Mouse (Mus musculus): ENCODE results near the gene Ppfibp1. TPM values are rescaled to one million over a fixed set of nuclear protein-coding genes. Genes with fewer than 3 reads are reported as not detected.

The Ppfibp1 gene
- total RNA-seq, 2 experiments from 2014 or later = 65.4 to 86.1 TPM

DNA sequence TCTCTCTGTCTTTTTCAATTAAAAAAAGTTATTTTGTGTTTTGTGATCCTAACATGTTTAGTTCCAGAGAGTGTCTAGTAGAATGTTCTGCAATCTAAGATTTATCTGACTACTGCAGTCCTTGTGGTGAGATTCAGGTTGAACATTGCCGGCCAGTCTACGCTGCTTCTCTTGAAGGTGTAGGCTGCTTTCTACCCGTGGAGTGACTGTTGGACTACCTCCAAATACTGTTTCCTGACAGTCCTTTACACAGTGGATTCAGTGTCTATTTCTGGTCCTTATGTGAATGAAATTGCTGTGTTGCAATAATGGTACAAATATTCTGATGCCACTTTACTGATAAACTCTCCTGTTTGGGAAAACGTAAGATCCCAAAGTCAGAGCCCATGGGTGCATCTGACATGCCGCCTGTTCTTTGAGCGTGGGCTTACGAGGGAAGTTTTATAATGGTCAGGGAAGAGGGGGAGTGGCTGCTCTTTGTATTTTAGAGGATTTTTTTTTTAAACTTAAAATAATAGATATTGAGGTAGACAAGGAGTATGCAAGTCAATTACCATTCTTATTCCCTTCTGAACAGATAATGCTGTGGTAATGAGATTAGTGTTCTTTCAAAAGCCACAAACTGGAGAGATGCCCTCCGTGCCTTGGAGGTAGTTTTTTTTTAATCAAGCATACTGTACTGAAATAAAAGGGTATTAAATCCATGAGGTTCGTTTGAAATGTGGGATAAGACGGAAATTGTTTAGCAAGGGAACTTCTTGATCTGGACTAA is 61.6 kb downstream of the Ppfibp1 start:
- no peak for DNase-seq (ENCODE audit: low spot score in 2 of 2)
- intact Hi-C loops (cut with DNase I) = no loop called here

DNA sequence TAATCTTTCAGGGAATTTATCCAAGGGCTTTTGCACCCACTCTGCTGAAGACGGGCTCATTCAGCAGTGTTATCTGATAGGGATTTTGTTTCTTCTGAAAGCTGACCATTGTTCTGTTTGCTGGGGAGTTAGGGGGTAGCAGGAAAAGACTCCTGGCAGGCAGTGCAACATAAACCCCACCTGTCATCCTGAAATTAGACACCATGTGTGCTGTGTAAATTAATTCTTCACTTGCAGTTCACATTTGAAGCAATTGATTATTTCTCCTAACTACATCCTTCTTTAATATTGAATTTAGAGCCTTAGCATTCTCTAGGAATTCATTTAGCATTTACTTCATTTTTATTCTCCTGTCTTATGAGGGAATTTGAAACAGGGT is 62.2 kb downstream of the Ppfibp1 start:
- DNase-seq (ENCODE audit: low spot score in 2 of 2) = no peak
- intact Hi-C loops (cut with DNase I) = no loop called here

DNA sequence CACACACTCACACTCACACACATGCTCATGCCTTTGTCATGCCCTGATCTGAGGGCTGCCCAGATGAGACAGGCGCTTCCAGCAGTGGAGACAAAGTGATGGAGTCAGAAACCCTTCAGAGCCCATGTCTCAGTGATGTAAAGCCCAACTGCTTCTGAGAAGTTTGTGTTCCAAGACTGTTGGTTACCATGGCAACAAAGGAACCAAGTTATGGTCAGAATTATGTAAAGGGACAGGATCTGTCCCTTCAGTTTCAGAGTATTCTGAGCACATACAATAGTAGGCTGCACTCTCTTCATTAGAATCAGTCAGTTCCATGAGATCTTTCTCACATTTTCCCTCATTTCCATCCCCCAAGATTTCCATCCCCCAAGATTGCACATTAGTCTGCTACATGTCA is 66.0 kb downstream of the Ppfibp1 start, which contains the start of gene 1700034J05Rik:
TSS of gene 1700034J05Rik (minus strand) at position 165 of the 400 bp plus-strand sequence.
- intact Hi-C loops (cut with DNase I) = no loop called here
- DNase-seq (ENCODE audit: low spot score in 2 of 2) = peak; percentile 24 to 72

DNA sequence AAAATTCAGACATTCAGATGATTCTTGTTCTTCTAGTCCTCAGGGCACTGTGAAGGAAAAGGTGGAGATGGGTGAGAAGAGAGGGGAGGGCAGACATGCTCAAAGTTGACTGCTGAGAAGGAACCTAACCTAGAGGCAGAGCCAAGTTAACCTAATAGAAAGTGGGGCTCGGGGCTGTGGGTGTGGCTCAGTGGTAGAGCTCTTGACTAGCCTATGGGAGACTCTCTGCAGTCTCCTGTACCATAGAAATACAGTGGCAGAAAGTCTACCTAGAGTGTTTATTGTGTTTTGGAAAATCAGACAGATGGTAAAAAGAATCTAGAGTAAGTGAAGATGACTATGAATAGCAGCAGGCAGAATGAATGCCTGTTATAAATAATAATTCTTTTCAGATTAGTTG is 67.2 kb downstream of the Ppfibp1 start:
- intact Hi-C loops (cut with DNase I) = no loop called here
- no peak for DNase-seq (ENCODE audit: low spot score in 2 of 2)

DNA sequence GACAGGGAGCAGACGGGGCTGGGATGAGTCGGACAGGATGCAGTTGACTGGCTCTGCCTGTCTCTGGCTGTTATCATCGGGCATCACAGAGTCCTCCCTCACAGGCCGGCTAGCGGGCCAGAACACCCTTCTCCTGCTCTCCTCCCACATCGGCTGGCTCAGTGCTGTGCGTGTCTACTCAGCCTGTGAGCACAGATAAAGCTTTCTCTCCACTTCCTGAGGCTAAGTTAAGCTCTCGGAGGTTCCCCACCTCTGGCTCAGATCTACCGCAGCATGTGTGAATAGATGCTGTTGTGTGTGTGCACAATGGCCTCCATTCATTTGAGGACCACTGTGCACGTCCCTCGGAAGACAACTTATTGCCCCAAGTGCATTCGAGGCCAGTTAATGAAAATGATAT is 67.6 kb downstream of the Ppfibp1 start:
- intact Hi-C loops (cut with DNase I) = no loop called here

DNA sequence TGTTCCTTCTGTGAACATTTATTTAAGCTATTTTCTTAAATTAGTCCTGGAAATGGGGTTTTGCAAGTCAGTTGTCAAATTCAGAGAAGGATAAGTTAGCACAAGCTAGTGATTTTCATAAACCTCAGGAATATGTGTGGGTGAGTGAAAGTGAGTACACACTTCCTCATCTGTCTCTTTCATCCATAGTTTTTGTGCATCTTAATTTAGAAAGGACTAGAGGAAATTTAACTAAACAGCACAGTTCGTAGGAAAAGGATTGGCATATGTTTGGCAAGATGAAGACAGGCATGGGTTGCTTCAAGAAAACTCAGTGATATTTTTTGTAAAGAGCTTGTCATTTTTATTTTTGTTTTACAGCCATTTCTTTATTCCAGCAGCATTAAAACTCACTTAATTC is 68.7 kb downstream of the Ppfibp1 start:
- intact Hi-C loops (cut with DNase I) = no loop called here
- no peak for DNase-seq (ENCODE audit: low spot score in 2 of 2)

More for the DNA sequence above, 67.6 kb downstream of the Ppfibp1 start:
- DNase-seq (ENCODE audit: low spot score in 2 of 2) = peak; percentile 45 to 48

DNA sequence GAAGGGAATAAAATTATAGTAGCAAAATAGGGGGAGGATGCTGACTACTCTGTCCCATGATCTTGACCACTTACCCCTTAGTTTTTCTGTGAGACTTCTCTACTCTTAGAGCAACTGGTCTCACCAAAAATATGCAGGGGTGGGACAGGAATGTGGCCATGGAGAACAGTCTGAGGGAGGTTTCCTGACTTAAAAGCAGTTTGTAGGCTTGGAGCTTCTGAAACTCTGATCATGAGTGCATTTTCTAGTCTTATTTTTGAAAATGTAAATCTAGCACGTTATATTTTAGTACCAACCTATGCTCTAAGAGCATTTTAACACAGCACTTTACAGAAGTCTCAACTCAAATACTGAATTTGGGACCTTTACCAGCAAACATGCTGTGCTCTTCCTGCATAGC is 70.4 kb downstream of the Ppfibp1 start:
- DNase-seq (ENCODE audit: low spot score in 2 of 2) = no peak
- intact Hi-C loops (cut with DNase I) = no loop called here

DNA sequence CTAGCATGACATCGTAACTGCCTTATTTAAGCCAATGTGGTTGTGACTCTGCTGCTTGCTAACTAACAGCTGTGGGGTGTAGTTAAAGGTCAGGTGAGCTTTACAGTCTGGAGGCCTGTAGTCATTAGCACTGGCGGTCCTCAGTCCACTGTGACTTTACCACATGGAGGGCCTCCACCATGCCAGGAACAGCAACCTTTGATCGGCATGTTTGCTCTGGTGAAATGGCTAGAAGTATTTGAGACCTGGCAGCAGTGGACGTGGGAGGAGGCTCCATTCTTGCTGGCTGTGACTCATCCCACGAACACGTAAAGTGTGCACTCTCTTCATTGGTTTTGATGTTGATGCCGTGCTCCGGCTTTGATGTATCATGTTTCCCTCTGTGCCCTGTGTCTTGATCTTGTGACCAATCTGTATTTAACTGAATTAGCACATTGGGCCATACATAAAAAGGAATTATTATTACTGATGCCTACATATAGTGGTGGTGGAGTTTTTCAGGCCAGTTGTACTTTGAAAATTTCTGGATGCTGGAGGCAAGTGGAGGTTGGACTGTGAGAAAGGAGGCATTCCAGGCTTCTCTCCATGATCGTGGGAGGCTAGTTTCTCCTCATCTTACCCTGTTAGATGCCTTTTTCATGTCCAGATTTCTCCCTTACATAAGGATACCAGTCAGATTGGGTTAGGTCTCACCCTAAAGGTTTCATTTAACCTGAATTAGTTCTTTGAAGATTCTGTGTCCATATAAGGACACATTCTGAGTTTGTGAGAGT is 71.8 kb downstream of the Ppfibp1 start:
- intact Hi-C loops (cut with DNase I) = no loop called here
- no peak for DNase-seq (ENCODE audit: low spot score in 2 of 2)

DNA sequence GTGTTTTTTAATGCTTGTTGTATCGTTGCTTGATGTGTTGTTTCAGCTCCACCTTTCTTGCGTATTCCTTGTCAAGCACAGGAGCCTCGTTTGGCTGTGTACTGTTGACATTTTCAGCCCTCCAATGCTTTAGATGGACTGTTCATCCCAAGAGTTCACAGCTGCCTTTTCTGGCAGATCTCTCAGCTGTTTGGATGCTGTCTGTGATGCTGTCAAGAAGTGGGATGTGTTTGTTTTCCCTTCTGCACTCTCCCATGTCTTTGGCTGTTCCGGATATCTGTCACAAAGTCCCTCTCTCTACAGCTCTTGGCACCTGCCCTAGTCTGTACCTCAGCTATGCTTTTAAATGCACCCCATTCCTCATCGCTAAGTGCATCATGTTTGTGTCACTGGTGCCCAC is 72.7 kb downstream of the Ppfibp1 start:
- intact Hi-C loops (cut with DNase I) = no loop called here
- DNase-seq (ENCODE audit: low spot score in 2 of 2) = no peak

DNA sequence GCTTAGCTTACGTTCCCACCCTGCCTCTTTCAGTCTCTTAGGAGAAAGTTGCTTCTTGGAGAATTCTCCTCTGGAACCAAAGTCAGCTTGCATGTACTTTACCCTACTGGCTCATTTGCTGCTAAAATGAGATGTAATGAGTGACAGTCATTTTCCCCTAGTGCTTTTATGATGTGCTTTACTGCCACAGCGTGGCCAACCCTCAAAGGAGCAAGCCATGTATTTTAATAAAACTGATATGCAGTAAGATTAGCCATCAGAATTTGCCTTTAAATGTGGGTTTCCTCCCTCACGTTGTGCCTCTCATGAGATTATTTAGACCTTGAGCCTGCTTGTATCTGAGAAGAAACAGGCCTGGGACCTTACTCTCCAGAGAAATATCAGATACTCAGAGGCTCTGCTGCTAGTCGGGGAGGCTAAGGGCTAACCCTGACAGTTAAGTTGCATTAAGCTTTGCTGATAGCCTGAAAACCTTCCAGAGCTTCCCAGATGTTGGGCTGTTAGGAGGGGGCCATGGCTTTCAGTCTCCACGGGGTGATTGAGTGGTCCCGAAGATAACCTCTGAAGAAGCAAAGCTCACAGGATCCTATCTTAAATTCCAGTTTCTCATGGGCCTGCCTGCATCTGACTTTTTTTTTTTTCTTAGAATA is 73.7 kb downstream of the Ppfibp1 start:
- intact Hi-C loops (cut with DNase I) = loop anchor here (2.0 kb wide), 1 partner anchor 129 kb away; no protein-coding TSS in a partner anchor
- no peak for DNase-seq (ENCODE audit: low spot score in 2 of 2)

DNA sequence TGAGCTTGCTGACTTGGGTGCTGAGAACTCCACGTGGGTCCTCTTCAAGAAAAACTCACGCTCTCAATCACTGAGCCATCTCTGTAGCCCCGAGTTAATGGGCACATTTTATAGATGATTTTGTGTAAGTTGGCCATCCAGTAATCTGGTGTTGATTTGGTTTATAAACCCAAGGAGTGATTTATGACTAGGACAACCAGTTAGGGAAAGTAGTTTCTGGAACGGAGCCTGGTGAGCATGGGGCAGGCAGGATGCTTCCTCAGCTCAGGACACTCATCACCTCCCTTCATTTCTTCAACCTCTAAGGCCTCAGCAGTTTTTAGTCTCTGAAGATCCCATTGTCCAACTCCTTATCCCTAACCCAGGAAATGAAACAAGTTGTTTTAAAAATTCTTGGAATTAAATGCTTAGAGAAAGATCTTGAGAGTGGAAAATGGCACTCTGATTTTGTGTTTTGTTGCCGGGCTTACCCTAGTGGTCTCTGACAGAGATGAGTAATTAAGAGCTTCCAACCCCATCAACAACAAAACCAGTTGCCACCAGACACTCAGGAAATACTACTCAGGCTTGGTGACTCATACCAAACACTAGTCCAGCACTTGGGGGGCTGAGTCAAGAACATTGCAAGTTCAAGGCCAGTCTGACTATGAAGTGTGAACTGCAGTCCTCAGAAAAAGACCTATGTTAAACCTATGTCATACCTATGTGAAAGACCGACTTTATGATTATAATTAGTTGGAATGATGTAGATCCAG is 75.3 kb downstream of the Ppfibp1 start:
- intact Hi-C loops (cut with DNase I) = loop anchor here (2.0 kb wide), 1 partner anchor 131 kb away; no protein-coding TSS in a partner anchor
- DNase-seq (ENCODE audit: low spot score in 2 of 2) = no peak

DNA sequence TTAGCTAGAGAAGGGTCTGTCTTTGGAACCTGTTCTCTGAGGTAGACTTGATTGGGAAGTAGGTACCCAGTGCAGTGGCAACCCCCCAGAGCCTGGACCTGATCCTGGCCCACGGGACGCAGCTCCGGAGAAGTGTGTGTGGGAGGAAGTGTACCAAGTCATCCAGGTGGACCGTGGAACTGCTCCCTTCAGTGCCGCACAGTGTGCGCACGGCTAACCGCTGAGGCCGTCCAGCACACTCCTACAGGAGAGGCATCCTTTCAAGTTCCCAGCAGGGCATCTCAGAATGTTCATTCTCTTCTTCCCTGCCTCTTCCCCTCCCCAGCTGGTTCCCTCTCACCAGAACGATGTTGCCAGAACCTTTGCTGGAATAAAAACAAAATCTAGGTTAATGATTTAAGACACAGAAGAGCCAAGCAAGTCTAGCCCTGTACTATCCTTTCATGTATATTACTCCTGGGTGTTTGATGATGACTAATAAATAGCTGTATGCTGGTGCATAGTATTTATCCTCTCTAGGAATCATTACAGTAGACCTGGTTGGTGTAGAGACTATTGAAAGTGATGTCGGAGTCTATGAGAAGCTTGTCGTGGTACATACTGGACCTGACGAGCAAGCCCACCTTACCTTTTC is 77.0 kb downstream of the Ppfibp1 start:
- DNase-seq (ENCODE audit: low spot score in 2 of 2) = no peak
- intact Hi-C loops (cut with DNase I) = no loop called here

DNA sequence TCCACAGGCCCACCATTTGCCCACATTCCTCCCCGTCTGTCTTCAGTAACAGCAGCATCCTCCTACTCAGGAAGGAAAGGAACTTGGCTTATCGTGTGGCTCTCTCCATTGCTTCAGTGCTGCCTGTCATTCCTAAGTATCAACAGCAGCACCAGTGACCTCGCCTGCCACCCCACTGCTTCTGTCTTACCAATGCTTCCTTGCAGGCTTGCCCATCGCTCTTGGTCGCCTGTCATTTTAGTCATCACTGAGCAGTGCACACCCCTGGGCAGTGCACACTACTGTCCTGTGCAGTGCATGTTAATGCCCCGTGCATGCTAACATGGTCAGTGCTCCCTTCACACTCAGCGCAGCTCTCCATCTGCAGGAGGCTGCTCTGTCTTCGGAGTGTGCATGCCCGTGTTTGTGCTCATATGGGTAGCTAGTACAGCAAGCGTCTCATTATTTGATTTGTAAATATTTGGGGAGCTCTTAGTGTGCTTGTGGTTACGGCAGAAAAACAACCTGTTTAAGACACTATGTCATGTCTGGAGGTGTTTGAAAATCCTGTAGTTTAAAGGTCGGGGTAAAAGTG is 78.2 kb downstream of the Ppfibp1 start:
- intact Hi-C loops (cut with DNase I) = no loop called here
- DNase-seq (ENCODE audit: low spot score in 2 of 2) = no peak

DNA sequence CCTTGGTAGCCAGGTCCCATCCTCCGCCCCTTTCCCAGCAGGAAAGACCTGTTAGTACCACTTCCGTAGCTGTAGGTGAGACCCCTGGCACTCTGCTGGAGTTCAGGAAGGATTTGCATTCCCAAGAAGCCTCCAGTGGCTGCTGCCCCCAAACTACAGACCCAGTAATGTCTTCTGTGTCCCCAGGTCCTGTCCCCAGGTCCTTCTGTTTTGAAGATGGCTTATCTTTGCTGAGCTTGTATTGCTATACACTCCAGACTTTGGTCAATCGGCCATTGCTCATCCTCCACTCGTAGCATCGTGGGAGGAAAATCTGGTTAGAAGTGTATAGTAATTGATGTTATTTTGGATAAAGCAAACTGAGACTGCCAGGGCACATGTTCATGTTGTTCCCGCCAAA is 79.5 kb downstream of the Ppfibp1 start:
- no peak for DNase-seq (ENCODE audit: low spot score in 2 of 2)
- intact Hi-C loops (cut with DNase I) = no loop called here

DNA sequence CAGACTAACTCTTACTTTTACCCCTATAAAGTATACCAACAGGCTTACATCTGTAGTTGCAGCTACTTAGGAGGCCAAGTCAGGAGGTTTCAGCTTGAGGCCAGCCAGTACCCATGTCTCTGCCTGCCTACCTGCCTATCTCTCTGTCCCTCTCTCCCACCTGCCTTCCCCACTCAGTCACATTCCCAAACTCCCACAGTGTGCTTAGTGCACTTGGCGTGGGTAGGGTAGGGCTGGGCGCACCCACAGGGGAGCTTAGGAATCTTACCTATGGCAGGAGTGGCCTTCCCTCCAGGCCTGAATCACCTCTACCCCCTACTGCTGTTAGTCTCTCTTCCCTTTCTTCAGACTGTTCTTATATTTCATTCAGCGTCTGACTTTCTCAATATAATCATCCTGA is 82.5 kb downstream of the Ppfibp1 start:
- DNase-seq (ENCODE audit: low spot score in 2 of 2) = no peak
- intact Hi-C loops (cut with DNase I) = no loop called here

DNA sequence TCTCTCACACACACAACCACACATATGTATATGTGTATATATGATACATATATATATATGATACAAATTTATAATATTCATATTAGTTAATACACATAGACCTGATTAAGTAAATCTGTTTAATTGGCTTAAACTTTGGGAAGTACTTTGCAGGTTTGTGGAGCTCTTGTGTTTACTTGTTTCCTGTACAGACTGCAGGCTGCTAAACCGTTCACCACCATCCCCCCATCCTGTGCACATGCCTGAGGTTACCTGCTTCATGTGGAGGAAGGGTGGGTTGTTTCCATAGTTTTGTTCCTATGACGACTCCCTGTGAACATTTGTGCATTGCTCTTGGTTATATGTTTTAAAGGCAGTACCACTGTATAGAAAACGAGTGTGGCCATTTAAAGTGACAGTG is 83.1 kb downstream of the Ppfibp1 start:
- no peak for DNase-seq (ENCODE audit: low spot score in 2 of 2)
- intact Hi-C loops (cut with DNase I) = no loop called here

DNA sequence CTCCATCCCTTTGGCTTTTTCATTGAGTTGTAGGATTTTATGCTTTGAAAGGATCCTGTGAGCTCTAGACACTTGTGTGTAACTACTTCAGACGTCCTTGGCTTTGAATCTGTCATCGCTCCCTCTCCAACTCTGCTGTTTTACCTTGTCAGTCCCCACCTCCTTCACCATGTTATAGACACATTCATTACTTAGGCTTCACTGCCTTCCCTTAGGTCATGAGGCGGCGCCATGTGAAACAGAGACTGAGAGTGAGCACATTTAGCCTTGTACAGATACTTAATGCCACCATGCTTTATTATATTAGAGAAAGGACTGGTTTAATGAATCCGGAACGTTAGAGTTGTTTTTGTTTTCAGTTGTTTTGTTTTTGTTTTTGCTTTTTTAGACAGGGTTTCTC is 83.7 kb downstream of the Ppfibp1 start:
- intact Hi-C loops (cut with DNase I) = no loop called here
- no peak for DNase-seq (ENCODE audit: low spot score in 2 of 2)

DNA sequence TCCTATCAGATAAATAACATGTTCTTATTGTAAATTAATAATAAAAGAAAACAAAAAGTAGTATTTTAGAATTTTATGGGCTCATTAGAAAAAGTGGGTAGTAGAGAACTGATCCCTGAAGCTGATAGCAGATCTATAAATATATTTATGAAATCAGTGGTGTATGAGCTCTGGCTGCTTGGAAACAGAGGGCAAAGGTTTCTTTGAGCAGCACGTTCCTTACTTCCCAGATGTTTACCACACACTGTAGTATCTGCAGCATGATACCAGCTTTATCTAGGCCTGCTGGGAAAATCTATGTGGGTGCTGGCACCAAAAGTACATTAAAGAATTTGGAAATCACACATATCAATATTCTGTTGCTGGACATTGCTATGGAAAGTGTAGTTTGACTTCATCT is 84.5 kb downstream of the Ppfibp1 start:
- intact Hi-C loops (cut with DNase I) = no loop called here
- no peak for DNase-seq (ENCODE audit: low spot score in 2 of 2)

DNA sequence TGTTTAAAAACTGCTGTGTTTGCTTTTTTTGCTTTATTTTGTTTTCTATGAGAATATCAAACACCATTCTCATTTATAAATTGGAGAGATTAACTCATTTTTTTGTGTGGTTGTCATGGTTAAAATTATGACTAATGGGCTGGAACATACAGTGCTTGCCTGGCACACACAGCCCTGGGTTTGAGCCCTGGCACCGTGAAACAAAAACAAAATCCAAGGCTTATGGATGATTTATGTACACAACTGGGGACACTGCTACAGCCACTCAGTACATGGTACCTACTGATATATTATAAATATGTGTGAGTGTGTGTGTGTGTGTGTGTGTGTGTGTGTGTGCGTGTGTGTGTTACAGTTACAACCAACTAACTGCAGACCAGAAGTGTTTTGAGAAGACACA is 85.1 kb downstream of the Ppfibp1 start:
- intact Hi-C loops (cut with DNase I) = no loop called here
- DNase-seq (ENCODE audit: low spot score in 2 of 2) = no peak

Measured in left cerebral cortex, postnatal 14 days (tissue).